ENCODE assay signal across 13 mouse cellular contexts in genomic region chr2:25128072-25128471, GRCm38 (mm10). TPM values are rescaled to one million over a fixed set of nuclear protein-coding genes. Genes with fewer than 3 reads are reported as not detected.
A peak's percentile ranks its signal among the peaks of the same experiment; 100 is the strongest.
DNase-seq lines count a peak whose midpoint lies in the region; ATAC-seq lines count a peak whose summit lies in the region.
"Had no signal": no experiment of that assay in that cellular context is flagged by ENCODE, and none has a peak within 500 bp of the region (broad histone marks: within the 10 kb centered on the region; RNA-seq: fewer than 3 reads in every experiment).

No protein-coding gene starts in this region.

- 79% methylated on average over 11 of the region's 11 CpGs for WGBS in forebrain, embryonic 12.5 days
- 85% methylated on average over 11 of the region's 11 CpGs for WGBS in forebrain, embryonic 14.5 days
- WGBS in midbrain, embryonic 12.5 days = 86% methylated on average over 11 of the region's 11 CpGs
- 89% methylated on average over 11 of the region's 11 CpGs for WGBS in midbrain, embryonic 11.5 days
- WGBS in heart, embryonic 12.5 days = 43% methylated on average over 11 of the region's 11 CpGs
- 71% methylated on average over 11 of the region's 11 CpGs for WGBS in neural tube, embryonic 13.5 days

- peak overlapping the region; percentile 98 for H3K27ac ChIP-seq in forebrain, embryonic 12.5 days
- no peak overlapping the region for H3K27ac ChIP-seq in forebrain, embryonic 14.5 days (ENCODE audit: low read depth, low read length)
- peak overlapping the region; percentile 97 for H3K27ac ChIP-seq in midbrain, embryonic 12.5 days (replicated peaks)
- H3K27ac ChIP-seq in midbrain, embryonic 11.5 days (ENCODE audit: low read depth, low read length) = no peak overlapping the region; the same call in 1 of the 2 replicates
- H3K27ac ChIP-seq in heart, embryonic 12.5 days (ENCODE audit: poor library complexity, severe bottlenecking) = peak overlapping the region; percentile 74
- peak overlapping the region; percentile 93; the same call in 1 of the 2 replicates for H3K27ac ChIP-seq in neural tube, embryonic 13.5 days (replicated peaks)

- no peak overlapping the region for H3K4me3 ChIP-seq in forebrain, embryonic 12.5 days (replicated peaks)
- H3K4me3 ChIP-seq in forebrain, embryonic 14.5 days (ENCODE audit: low read depth, low read length) = no peak overlapping the region
- no peak overlapping the region for H3K4me3 ChIP-seq in midbrain, embryonic 12.5 days
- H3K4me3 ChIP-seq in midbrain, embryonic 11.5 days (ENCODE audit: low read depth, low read length) = no peak overlapping the region
- H3K4me3 ChIP-seq in heart, embryonic 12.5 days = no peak overlapping the region
- no peak overlapping the region for H3K4me3 ChIP-seq in neural tube, embryonic 13.5 days
- H3K4me3 ChIP-seq: erythroblast, embryonic 14.5 days had no signal

- no peaks in the 10 kb centered on the region for H3K27me3 ChIP-seq in forebrain, embryonic 12.5 days
- no peaks in the 10 kb centered on the region for H3K27me3 ChIP-seq in forebrain, embryonic 14.5 days (replicated peaks; ENCODE audit: control insufficient read depth, insufficient read depth, low read length)
- H3K27me3 ChIP-seq in midbrain, embryonic 12.5 days = peaks cover 33% of the 10 kb centered on the region
- peaks cover 2% of the 10 kb centered on the region; the same call in 1 of the 2 replicates for H3K27me3 ChIP-seq in midbrain, embryonic 11.5 days (ENCODE audit: control insufficient read depth, insufficient read depth, low read length)
- no peaks in the 10 kb centered on the region for H3K27me3 ChIP-seq in heart, embryonic 12.5 days (replicated peaks)
- H3K27me3 ChIP-seq in neural tube, embryonic 13.5 days = no peaks in the 10 kb centered on the region

- no peak for DNase-seq in forebrain, embryonic 14.5 days (ENCODE audit: low spot score)
- DNase-seq in midbrain, embryonic 11.5 days (ENCODE audit: low spot score, missing footprints) = no peak
- no peak for DNase-seq in adrenal gland, adult 18-20 months (ENCODE audit: low spot score in 2 of 2)
- DNase-seq: cerebellum, adult 11-12 months had no signal

- H3K9me3 ChIP-seq in forebrain, embryonic 12.5 days = no peaks in the 10 kb centered on the region
- H3K9me3 ChIP-seq in forebrain, embryonic 14.5 days (replicated peaks; ENCODE audit: control insufficient read depth, low read length) = no peaks in the 10 kb centered on the region
- no peaks in the 10 kb centered on the region for H3K9me3 ChIP-seq in midbrain, embryonic 12.5 days
- no peaks in the 10 kb centered on the region for H3K9me3 ChIP-seq in midbrain, embryonic 11.5 days (ENCODE audit: control insufficient read depth, low read length)
- no peaks in the 10 kb centered on the region for H3K9me3 ChIP-seq in heart, embryonic 12.5 days (replicated peaks)
- H3K9me3 ChIP-seq in neural tube, embryonic 13.5 days = no peaks in the 10 kb centered on the region

- H3K4me2 ChIP-seq in forebrain, embryonic 12.5 days = no peak overlapping the region
- no peak overlapping the region for H3K4me2 ChIP-seq in forebrain, embryonic 14.5 days (ENCODE audit: low read length)
- H3K4me2 ChIP-seq in midbrain, embryonic 12.5 days (replicated peaks) = no peak overlapping the region
- no peak overlapping the region for H3K4me2 ChIP-seq in midbrain, embryonic 11.5 days
- peak overlapping the region; percentile 46 for H3K4me2 ChIP-seq in heart, embryonic 12.5 days
- no peak overlapping the region for H3K4me2 ChIP-seq in neural tube, embryonic 13.5 days

- no peak for ATAC-seq in forebrain, embryonic 12.5 days (ENCODE audit: low FRiP score)
- no peak for ATAC-seq in forebrain, embryonic 14.5 days
- ATAC-seq in midbrain, embryonic 12.5 days (ENCODE audit: low FRiP score, low read depth) = no peak
- ATAC-seq in midbrain, embryonic 11.5 days (ENCODE audit: low FRiP score) = no peak
- ATAC-seq in heart, embryonic 12.5 days (ENCODE audit: insufficient number of reproducible peaks, low FRiP score) = peak; percentile 47
- no peak for ATAC-seq in neural tube, embryonic 13.5 days (ENCODE audit: low read depth)
- no peak for ATAC-seq in cerebellum, adult (ENCODE audit: insufficient number of reproducible peaks, low FRiP score, low TSS enrichment)

- peaks cover 62% of the 10 kb centered on the region for H3K4me1 ChIP-seq in forebrain, embryonic 12.5 days
- peaks cover 28% of the 10 kb centered on the region for H3K4me1 ChIP-seq in forebrain, embryonic 14.5 days (ENCODE audit: control insufficient read depth, insufficient read depth, low read length)
- H3K4me1 ChIP-seq in midbrain, embryonic 12.5 days = peaks cover 54% of the 10 kb centered on the region
- peaks cover 49% of the 10 kb centered on the region for H3K4me1 ChIP-seq in midbrain, embryonic 11.5 days (ENCODE audit: control insufficient read depth, insufficient read depth, low read length)
- H3K4me1 ChIP-seq in heart, embryonic 12.5 days (replicated peaks) = peaks cover 36% of the 10 kb centered on the region
- H3K4me1 ChIP-seq in neural tube, embryonic 13.5 days (replicated peaks) = peaks cover 57% of the 10 kb centered on the region

- H3K36me3 ChIP-seq in forebrain, embryonic 12.5 days (replicated peaks) = no peaks in the 10 kb centered on the region
- no peaks in the 10 kb centered on the region for H3K36me3 ChIP-seq in forebrain, embryonic 14.5 days (ENCODE audit: control insufficient read depth, insufficient read depth, low read length)
- H3K36me3 ChIP-seq in midbrain, embryonic 12.5 days = no peaks in the 10 kb centered on the region
- H3K36me3 ChIP-seq in midbrain, embryonic 11.5 days (ENCODE audit: control insufficient read depth, insufficient read depth, low read length) = no peaks in the 10 kb centered on the region
- no peaks in the 10 kb centered on the region for H3K36me3 ChIP-seq in heart, embryonic 12.5 days
- H3K36me3 ChIP-seq in neural tube, embryonic 13.5 days = no peaks in the 10 kb centered on the region

- no peak overlapping the region for H3K9ac ChIP-seq in forebrain, embryonic 12.5 days
- H3K9ac ChIP-seq in forebrain, embryonic 14.5 days (ENCODE audit: low read length) = no peak overlapping the region
- no peak overlapping the region for H3K9ac ChIP-seq in midbrain, embryonic 12.5 days (replicated peaks)
- H3K9ac ChIP-seq in midbrain, embryonic 11.5 days (ENCODE audit: low read length) = no peak overlapping the region
- no peak overlapping the region for H3K9ac ChIP-seq in heart, embryonic 12.5 days
- no peak overlapping the region for H3K9ac ChIP-seq in neural tube, embryonic 13.5 days

RNA-seq across cellular contexts. Expression of gene Noxa1, which starts 33.1 kb away (rescaled TPM):
- polyA plus RNA-seq in forebrain, embryonic 12.5 days (2016; fragmentation: Nextera tagmentation; extraction: Ambion mirVana) = 0.24 TPM in 1 of 2 replicates, not detected in the other
- not detected in 2 replicates for polyA plus RNA-seq in forebrain, embryonic 14.5 days (2014; fragmentation: Nextera tagmentation; extraction: Ambion mirVana)
- not detected in 2 replicates for polyA plus RNA-seq in midbrain, embryonic 12.5 days (2016; fragmentation: Nextera tagmentation; extraction: Ambion mirVana)
- polyA plus RNA-seq in midbrain, embryonic 11.5 days (2014; fragmentation: Nextera tagmentation; extraction: Ambion mirVana) = not detected in 2 replicates
- 0.10 TPM in 1 of 2 replicates, not detected in the other for polyA plus RNA-seq in heart, embryonic 12.5 days (2016; fragmentation: Nextera tagmentation; extraction: Ambion mirVana)
- not detected in 2 replicates for polyA plus RNA-seq in neural tube, embryonic 13.5 days (2015; fragmentation: Nextera tagmentation; extraction: Ambion mirVana)
- not detected for total RNA-seq in adrenal gland, adult 18-20 months (2021)
- total RNA-seq: monocyte, adult 5-6 weeks had no signal
- polyA plus RNA-seq: C2C12 had no signal

RNA-seq across cellular contexts. Expression of gene Entpd8, which starts 48.0 kb away (rescaled TPM):
- not detected in 2 replicates for polyA plus RNA-seq in forebrain, embryonic 12.5 days (2016; fragmentation: Nextera tagmentation; extraction: Ambion mirVana)
- polyA plus RNA-seq in forebrain, embryonic 14.5 days (2014; fragmentation: Nextera tagmentation; extraction: Ambion mirVana) = not detected in 2 replicates
- polyA plus RNA-seq in midbrain, embryonic 12.5 days (2016; fragmentation: Nextera tagmentation; extraction: Ambion mirVana) = not detected in 2 replicates
- polyA plus RNA-seq in midbrain, embryonic 11.5 days (2014; fragmentation: Nextera tagmentation; extraction: Ambion mirVana) = not detected in 2 replicates
- not detected in 2 replicates for polyA plus RNA-seq in heart, embryonic 12.5 days (2016; fragmentation: Nextera tagmentation; extraction: Ambion mirVana)
- polyA plus RNA-seq in neural tube, embryonic 13.5 days (2015; fragmentation: Nextera tagmentation; extraction: Ambion mirVana) = not detected in 2 replicates
- not detected for total RNA-seq in adrenal gland, adult 18-20 months (2021)
- total RNA-seq: monocyte, adult 5-6 weeks had no signal
- polyA plus RNA-seq: C2C12; limb, embryonic 11.5 days had no signal

RNA-seq across cellular contexts. Expression of gene Nrarp, which starts 52.5 kb away (rescaled TPM):
- 76.8 and 81.0 TPM in 2 replicates for polyA plus RNA-seq in forebrain, embryonic 12.5 days (2016; fragmentation: Nextera tagmentation; extraction: Ambion mirVana)
- 18.6 and 22.1 TPM in 2 replicates for polyA plus RNA-seq in forebrain, embryonic 14.5 days (2014; fragmentation: Nextera tagmentation; extraction: Ambion mirVana)
- polyA plus RNA-seq in midbrain, embryonic 12.5 days (2016; fragmentation: Nextera tagmentation; extraction: Ambion mirVana) = 91.2 and 92.1 TPM in 2 replicates
- 60.3 and 63.9 TPM in 2 replicates for polyA plus RNA-seq in midbrain, embryonic 11.5 days (2014; fragmentation: Nextera tagmentation; extraction: Ambion mirVana)
- polyA plus RNA-seq in heart, embryonic 12.5 days (2016; fragmentation: Nextera tagmentation; extraction: Ambion mirVana) = 10.8 and 12.8 TPM in 2 replicates
- 25.5 and 27.9 TPM in 2 replicates for polyA plus RNA-seq in neural tube, embryonic 13.5 days (2015; fragmentation: Nextera tagmentation; extraction: Ambion mirVana)
- 1 to 10 TPM; 2.3 to 3.5 TPM for total RNA-seq in adrenal gland, adult 18-20 months (2021)

Comparison
In these comparisons a context has a peak if more than half of its experiments do, and no peak if none do; other contexts are left out.
1. H3K27ac ChIP-seq: peak in forebrain, embryonic 12.5 days (single experiment), midbrain, embryonic 12.5 days (single experiment), heart, embryonic 12.5 days (single experiment) and neural tube, embryonic 13.5 days (single experiment); none in forebrain, embryonic 14.5 days (single experiment) and midbrain, embryonic 11.5 days (single experiment).